Mouse (Mus musculus): Measurements from ENCODE around the gene Ptprt.

GRCm38 (mm10) chr2:162572851-162573250 is 88.1 kb downstream of the Ptprt start:
- TF ChIP-seq POLR2A (IDR thresholded peaks at IDR 0.05; ENCODE audit: borderline replicate concordance, insufficient read depth, low read length) (no peak), CTCF (IDR thresholded peaks at IDR 0.05; ENCODE audit: borderline replicate concordance, insufficient read depth, low read depth, low read length) (no peak)

All from cerebellum, adult 2 months (tissue).